Mouse (Mus musculus): ENCODE results near the gene Flnb. TPM values are rescaled to one million over a fixed set of nuclear protein-coding genes. Genes with fewer than 3 reads are reported as not detected.
A peak's percentile ranks its signal among the peaks of the same experiment; 100 is the strongest.

Gene Flnb
- total RNA-seq, 1 experiment from 2014 or later: 45.7 TPM

- DNase-seq: no peak
Observed at GRCm38 (mm10) chr14:7945261-7945660, 127.5 kb downstream of the Flnb start.

- no peak for DNase-seq
Observed at GRCm38 (mm10) chr14:7951234-7951633, 133.5 kb downstream of the Flnb start.

- DNase-seq: peak; percentile 57
Observed at GRCm38 (mm10) chr14:7952610-7953254, 135.0 kb downstream of the Flnb start.

- DNase-seq: no peak
Observed at GRCm38 (mm10) chr14:7954071-7954471, 136.3 kb downstream of the Flnb start.

GRCm38 (mm10) chr14:7956427-7956826 is 138.7 kb downstream of the Flnb start:
- no peak for DNase-seq

- no peak for DNase-seq
Observed at GRCm38 (mm10) chr14:7957049-7957448, 139.3 kb downstream of the Flnb start, which contains the start of gene Gm45521. Gene Gm45521 (plus strand): TSS chr14:7957288.

GRCm38 (mm10) chr14:7960616-7961015 is 142.9 kb downstream of the Flnb start:
- DNase-seq: peak; percentile 30

- peak; percentile 43 for DNase-seq
Observed at GRCm38 (mm10) chr14:7961714-7962113, 144.0 kb downstream of the Flnb start.

- peak; percentile 1 for DNase-seq
Observed at GRCm38 (mm10) chr14:7962626-7963025, 144.9 kb downstream of the Flnb start.

GRCm38 (mm10) chr14:7963160-7963559 is 145.4 kb downstream of the Flnb start:
- peak; percentile 1 for DNase-seq

GRCm38 (mm10) chr14:7964219-7964889 is 146.6 kb downstream of the Flnb start:
- DNase-seq: peak; percentile 78

- DNase-seq: peak; percentile 1
Observed at GRCm38 (mm10) chr14:7971889-7972493, 154.2 kb downstream of the Flnb start.

- no peak for DNase-seq
Observed at GRCm38 (mm10) chr14:7974643-7975042, 156.9 kb downstream of the Flnb start.

- DNase-seq: no peak
Observed at GRCm38 (mm10) chr14:7975177-7975576, 157.4 kb downstream of the Flnb start.

GRCm38 (mm10) chr14:7977471-7977870 is 159.7 kb downstream of the Flnb start:
- DNase-seq: no peak

GRCm38 (mm10) chr14:7978183-7978582 is 160.4 kb downstream of the Flnb start:
- no peak for DNase-seq

- no peak for DNase-seq
Observed at GRCm38 (mm10) chr14:7981226-7981625, 163.5 kb downstream of the Flnb start.

GRCm38 (mm10) chr14:7986913-7987312 is 169.2 kb downstream of the Flnb start:
- DNase-seq: no peak

- no peak for DNase-seq
Observed at GRCm38 (mm10) chr14:7989371-7989770, 171.6 kb downstream of the Flnb start.

GRCm38 (mm10) chr14:7989961-7990360 is 172.2 kb downstream of the Flnb start:
- no peak for DNase-seq

- no peak for DNase-seq
Observed at GRCm38 (mm10) chr14:7991108-7991776, 173.5 kb downstream of the Flnb start.

GRCm38 (mm10) chr14:7992158-7992557 is 174.4 kb downstream of the Flnb start:
- DNase-seq: no peak

- DNase-seq: peak; percentile 68
Observed at GRCm38 (mm10) chr14:7994271-7994767, 176.6 kb downstream of the Flnb start, which contains the start of gene Dnase1l3. Gene Dnase1l3 (minus strand): TSS chr14:7994573.
